Comparison of ENCODE assay signal across 23 mouse cellular contexts in genomic region chr7:120036422-120036821, GRCm38 (mm10). TPM values are rescaled to one million over a fixed set of nuclear protein-coding genes. Genes with fewer than 3 reads are reported as not detected.
DNase-seq lines count a peak whose midpoint lies in the region.
"Had no signal": no experiment of that assay in that cellular context is flagged by ENCODE, and none has a peak within 500 bp of the region (broad histone marks: within the 10 kb centered on the region; RNA-seq: fewer than 3 reads in every experiment).

No protein-coding gene starts in this region.

- intact Hi-C loops in left cerebral cortex, postnatal 10 days (cut with DNase I) = no loop called here
- intact Hi-C loops in left cerebral cortex, postnatal 25 days (cut with DNase I) = no loop called here
- intact Hi-C loops in gastrocnemius, postnatal 36 days (cut with DNase I) = no loop called here

- DNase-seq in cerebellum, adult 9-10 months = peak; percentile 3
- no peak for DNase-seq in cerebellum, postnatal 4 days (ENCODE audit: low spot score in 2 of 2)
- peak; percentile 18 for DNase-seq in left cerebral cortex, adult 11 months (ENCODE audit: low spot score)
- no peak for DNase-seq in left cerebral cortex, postnatal 10 days (ENCODE audit: extremely low spot score in 1 of 2, low spot score in 2 of 2)
- DNase-seq in brain, adult 2 months (ENCODE audit: low read depth, low spot score) = peak; percentile 89
- peak; percentile 3 to 15 for DNase-seq in left cerebral cortex, postnatal 25 days (ENCODE audit: low spot score in 2 of 2)
- DNase-seq in gastrocnemius, postnatal 36 days = no peak
- DNase-seq in thymus, postnatal 0 days (ENCODE audit: low spot score) = no peak
- DNase-seq: adrenal gland, postnatal 10 days; cerebellum, postnatal 25 days; gastrocnemius, postnatal 10 days; heart, adult 2 months; kidney, adult 9 months; kidney, postnatal 36 days; lung, embryonic 14.5 days; lung, postnatal 4 days; thymus, adult 18-20 months had no signal

RNA-seq across cellular contexts. Expression of gene Dnah3, which starts 58.7 kb away (rescaled TPM):
- under 1 TPM in 1 of 2 experiments, not detected in 1; 0.15 TPM for total RNA-seq in left cerebral cortex, postnatal 10 days (2021)
- total RNA-seq in left cerebral cortex, postnatal 25 days (2021) = under 1 TPM; 0.09 to 0.14 TPM
- under 1 TPM; 0.10 to 0.17 TPM for total RNA-seq in gastrocnemius, postnatal 36 days (2021)
- 0.05 and 0.17 TPM in 2 replicates for polyA plus RNA-seq in thymus, postnatal 0 days (2015; fragmentation: Nextera tagmentation; extraction: Ambion mirVana)
- total RNA-seq: gastrocnemius, postnatal 10 days; heart, adult 2 months; monocyte, adult 5-6 weeks had no signal
- polyA plus RNA-seq: embryonic facial prominence, embryonic 10.5 days; limb, embryonic 10.5 days; liver, embryonic 11.5 days; lung, embryonic 14.5 days; neural tube, embryonic 13.5 days; small intestine, adult 2 months had no signal

Comparison
In these comparisons a context has a peak if more than half of its experiments do, and no peak if none do; other contexts are left out.
1. DNase-seq: peak in cerebellum, adult 9-10 months (single experiment), left cerebral cortex, adult 11 months (single experiment), brain, adult 2 months (single experiment) and left cerebral cortex, postnatal 25 days (2 of 2); none in cerebellum, postnatal 4 days (0 of 2), left cerebral cortex, postnatal 10 days (0 of 2), gastrocnemius, postnatal 36 days (0 of 2) and thymus, postnatal 0 days (single experiment).